Mouse (Mus musculus): ENCODE data around the gene Nln.

The Nln gene

DNA sequence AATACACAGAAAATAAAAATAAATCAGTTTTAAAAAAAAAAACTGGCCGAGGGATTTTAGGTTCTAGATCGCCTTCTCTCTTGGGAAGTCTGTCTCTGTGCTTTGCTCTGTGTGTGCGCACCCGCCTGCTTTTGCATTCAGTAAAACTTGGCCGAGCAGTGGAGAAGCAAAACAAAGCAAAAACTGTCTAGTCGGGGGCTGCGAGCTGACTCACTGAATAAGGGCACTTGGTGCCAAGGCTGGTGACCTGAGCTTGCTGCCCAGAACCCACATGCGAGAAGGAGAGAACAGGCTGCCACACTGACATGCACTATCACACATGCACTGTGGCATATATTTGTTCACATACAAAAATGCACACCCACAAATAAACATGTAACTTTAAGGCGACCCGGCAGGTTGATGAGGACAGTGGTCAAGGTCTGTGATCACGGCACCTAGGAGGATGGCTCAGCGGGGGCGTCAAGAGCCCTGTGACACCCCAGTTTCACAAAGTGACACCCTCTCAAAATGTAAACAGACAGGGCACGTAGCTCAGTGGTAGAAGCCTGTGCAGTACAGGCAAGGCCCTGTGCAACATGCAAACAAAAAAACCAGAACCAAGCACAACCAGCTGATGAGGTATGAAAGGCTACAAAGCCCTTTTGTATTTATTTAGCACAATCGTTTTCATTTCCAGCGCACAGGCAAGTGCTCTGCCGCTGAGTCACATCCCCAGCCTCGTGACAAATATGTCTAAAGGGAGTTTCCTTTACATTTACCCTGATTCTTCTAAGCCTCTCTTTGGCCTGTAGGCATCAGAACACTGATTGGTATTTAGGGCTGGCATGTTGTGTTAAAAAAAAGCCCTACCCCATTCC, 93.9 kb downstream of the Nln start:
- in situ Hi-C loops (cut with MboI, MseI) = no loop called here

DNA sequence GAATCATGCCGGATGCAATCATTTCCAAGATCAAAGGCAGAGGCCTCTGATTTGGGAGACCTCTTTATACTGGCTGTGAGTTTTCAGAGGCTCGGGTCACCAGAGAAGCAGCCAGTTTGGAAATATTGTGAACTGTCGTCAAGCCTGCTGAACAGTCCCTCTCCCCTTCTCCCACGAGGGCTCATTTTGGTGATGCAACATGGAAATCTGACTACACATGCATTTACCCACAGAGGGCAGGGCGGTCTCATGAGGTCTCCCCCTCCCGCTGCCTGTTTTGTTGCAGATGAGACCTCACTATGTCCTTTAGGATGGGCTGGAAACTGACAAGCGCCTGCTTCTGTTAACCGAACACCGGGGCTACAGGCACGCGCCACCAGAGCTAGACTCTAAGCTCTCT, 95.4 kb downstream of the Nln start:
- in situ Hi-C loops (cut with MboI, MseI) = no loop called here

DNA sequence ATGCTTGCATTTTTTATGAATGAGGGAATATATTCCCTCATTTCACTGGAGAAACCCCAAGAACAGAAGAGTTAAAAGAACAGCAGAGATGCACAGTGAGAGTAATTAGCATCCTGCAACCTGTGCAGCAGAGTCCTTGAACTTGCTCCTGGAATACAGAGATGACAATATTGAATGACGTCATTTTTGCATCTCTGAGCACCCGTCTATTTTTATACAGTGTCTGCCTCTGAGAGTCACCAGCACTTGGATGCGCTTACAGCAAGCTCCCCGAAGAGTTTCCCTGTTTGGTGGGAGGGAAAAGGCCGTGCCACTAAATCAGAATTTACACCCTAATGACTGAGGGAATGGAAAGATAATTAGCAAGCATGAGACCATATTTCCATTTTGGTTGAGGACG, 96.0 kb downstream of the Nln start:
- in situ Hi-C loops (cut with MboI, MseI) = no loop called here

DNA sequence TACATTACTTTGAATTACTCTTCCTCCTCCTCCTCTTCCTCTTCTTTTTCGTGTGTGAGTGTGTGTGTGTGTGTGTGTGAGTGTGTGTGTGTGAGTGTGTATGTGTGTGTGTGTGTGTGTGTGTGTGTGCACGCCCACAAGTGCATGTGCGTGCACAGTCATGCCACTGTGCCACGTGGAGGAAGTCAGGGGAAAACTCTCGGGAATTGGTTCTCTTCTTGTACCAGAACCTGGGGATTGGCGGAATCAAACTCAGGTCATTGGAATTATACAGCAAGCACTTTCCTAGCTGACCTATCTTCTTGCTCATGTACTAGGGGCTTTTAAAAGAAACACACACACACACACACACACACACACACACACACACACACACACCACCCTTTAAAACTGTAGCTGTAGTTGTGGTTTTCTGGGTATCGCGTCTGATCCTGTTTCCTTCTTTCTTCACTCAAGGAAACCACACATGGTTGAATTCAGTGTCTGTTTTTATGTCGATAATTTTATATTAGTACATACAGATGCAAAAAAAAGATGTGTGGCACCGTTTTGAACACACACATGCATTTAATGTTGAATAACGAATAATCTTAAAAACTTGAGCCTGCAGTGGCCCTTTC, 97.1 kb downstream of the Nln start:
- in situ Hi-C loops (cut with MboI, MseI) = no loop called here

DNA sequence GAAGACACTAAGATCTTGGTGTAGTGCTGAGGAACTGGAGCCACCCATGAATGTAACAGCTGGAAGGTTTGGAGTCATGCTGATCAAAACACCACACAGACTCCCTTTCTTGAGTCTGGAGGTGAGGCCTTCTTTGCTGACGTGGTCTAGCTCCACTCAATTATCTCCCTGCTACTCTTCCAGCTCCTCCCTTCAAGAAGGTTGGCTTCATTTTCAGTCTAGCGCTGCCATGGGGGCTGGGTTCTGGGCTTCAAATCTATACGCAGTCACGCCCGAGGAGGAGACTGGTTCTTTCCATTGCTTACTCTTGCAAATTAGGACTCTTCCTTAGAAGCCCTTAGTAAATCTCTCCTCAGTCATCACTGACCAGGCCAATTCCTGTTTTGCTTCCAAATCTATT, 98.1 kb downstream of the Nln start:
- in situ Hi-C loops (cut with MboI, MseI) = no loop called here

DNA sequence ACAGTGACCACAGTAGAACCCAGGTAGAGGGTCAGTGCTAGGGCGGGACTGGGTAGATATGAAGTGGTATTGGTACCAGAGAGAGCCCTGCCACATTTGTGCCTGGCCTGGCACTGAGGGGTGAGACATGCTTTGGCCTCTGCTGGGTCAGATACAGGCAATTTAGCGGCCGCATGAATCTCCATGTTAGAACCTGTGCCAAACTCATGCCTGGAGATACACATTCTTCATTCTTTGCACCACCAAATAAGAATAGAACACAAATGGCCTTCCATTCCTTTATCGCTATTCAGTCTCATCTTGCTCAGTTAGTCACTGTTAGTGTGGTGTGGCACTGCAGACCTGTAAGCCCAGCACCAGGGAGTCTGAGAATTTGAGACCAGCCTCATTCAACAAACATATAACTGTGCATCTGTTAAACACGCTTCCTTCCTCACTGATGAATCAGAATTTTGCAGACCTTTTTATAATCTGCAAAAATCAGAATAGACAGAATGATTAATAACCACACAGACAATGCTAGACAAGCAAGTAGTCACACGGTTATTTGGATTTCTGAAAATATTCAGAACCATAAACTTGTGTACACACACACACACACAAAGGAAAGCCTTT, 104.1 kb downstream of the Nln start:
- in situ Hi-C loops (cut with MboI, MseI) = loop anchor here (10.0 kb wide), 1 partner anchor 1891 kb away; no protein-coding TSS in a partner anchor

DNA sequence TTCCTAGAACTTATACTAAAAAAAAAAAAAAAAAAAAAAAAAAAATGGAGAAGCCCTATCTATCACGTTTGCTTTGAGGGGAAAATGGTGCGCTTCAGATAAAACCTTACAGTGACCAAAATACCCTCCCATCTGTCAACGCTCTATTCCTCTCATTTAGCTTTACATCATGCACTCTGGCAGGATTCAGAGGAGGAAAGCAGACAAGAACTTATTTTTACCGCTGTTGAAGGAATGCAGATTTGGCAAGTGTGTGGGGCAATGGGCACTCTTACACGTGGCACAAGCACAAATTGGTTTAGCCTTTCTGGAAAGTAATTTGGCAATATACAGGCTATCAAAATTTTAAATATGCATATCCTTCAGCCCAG, 115.3 kb downstream of the Nln start:
- in situ Hi-C loops (cut with MboI, MseI) = no loop called here

DNA sequence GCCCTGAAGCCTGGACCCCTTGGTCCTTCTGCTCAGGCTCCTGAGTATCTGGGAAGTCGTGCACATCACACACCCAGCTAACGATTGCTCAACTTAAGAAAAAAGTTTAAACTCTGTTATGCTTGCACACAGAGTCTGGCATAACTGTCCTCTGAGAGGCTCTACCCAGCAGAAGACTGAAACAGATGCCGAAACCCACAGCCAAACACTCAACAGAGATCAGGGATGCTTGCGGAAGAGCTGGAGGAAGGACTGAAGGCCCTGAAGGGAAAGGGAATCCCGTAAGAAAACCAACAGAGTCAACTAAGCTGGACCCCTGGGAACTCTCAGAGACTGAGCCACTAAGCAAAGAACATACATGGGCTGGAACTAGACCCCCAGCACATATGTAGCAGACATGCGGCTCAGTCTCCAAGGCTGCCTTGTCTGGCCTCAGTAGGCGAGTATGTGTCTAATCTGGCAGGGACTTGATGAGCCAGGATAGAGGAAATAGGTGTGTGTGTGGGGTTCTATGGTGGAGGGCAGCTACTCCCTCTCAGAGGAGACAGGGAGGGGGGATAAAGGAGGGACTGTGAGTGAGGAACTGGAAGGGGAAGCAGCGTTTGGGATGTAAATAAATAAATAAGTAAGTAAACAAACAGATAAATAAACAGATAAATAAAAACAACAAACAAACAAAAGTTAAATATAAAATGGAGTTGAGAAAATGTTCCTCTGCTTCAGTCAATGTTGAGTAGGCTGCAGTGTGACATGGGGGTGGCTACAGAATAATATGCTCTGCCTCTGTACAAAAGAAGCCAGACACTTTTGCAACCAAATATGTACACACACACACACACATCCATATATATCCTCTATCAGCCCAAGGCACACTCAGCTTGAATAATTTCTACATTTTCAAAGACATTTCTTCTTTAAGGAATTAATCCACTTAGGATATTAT, 116.0 kb downstream of the Nln start:
- in situ Hi-C loops (cut with MboI, MseI) = no loop called here

DNA sequence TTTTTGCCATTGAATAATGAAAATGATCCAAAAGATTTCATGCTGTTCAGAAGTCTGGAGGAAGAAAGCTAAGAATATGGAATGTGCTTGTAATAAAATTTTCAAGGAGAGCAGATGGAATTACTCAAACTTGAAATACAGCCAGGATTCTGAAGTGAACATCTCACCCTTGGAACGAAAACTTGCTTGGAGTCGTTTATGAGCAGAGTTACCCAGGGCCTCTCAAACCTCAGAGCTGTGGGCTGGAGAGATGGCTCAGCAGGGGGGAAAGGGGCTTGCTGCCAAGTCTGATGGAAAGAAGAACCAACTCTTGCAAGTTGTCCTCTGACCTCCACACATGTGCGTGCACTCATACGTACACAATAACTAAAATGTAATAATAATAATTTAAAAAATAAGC, 122.8 kb downstream of the Nln start:
- in situ Hi-C loops (cut with MboI, MseI) = no loop called here

DNA sequence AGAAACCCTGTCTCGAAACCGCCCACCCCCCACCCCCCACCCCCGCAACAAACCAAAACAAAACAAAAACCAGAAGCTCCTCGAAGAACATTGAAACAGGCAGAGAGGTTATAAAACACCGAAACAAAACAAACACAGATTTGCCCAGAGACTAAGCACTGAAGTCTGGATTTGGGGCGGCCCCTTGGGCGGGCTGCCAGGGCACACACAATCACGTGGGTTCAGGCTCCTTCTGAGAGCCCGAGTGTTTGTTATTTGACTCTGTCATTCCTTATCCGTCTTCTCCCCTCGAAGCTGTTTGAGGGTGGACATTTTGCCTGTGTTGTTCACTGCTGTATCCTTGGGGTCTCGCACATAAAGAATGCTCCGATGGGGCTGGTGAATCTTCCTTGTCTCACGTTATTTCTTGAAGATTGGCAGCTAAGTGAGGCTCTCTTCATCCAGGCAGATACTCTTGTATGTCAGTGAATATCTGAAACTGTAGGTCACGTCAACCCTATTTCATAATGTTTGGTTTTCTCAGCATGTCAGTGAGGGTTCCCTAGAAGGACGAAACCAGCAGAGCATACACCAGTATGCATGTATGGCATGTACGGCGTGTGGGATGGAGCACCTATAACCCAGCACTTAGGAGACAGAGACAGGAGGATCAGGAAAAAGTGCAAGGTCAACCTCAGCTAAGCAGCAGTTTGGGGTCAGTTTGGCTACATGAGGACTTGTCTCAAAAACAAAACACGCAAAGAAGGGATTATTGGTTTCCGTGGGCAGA, 123.7 kb downstream of the Nln start:
- in situ Hi-C loops (cut with MboI, MseI) = no loop called here

DNA sequence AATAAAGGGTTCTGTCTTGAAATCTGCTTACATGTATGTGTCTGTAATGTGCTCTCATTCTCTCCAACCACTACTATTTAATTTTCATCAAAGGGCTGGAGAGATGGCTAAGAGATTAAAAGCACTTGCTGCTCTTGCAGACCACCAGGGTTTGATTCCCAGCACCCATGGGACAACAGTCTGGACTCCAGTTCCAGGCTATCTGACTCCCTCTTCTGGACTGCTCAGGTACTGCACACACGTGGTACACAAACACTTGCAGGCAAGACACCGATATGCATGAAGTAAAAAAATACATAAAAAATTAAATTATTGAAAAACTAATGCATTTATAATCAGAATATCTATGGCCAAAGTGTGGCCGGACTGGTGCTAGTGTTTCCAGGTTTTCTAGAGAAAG, 127.0 kb downstream of the Nln start:
- in situ Hi-C loops (cut with MboI, MseI) = no loop called here

DNA sequence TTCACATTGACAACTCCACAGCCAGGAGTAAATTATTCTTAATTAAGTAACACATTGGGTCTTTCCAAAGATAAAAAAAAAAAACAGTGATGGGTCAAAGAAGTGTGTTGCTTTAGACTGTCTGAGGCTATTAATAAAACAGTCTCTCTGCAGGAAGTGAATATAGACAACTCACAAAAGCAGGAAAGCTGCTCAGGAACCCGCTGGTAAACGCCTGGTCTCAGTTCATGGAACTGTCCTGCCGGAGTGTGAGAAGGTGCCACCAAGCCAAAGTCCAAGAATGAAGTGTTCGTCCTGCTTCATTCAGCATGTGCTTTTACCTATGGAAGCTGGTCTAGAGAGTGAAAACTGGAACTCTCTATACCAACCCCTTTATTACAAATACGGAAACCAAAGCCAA, 129.0 kb downstream of the Nln start:
- in situ Hi-C loops (cut with MboI, MseI) = no loop called here

DNA sequence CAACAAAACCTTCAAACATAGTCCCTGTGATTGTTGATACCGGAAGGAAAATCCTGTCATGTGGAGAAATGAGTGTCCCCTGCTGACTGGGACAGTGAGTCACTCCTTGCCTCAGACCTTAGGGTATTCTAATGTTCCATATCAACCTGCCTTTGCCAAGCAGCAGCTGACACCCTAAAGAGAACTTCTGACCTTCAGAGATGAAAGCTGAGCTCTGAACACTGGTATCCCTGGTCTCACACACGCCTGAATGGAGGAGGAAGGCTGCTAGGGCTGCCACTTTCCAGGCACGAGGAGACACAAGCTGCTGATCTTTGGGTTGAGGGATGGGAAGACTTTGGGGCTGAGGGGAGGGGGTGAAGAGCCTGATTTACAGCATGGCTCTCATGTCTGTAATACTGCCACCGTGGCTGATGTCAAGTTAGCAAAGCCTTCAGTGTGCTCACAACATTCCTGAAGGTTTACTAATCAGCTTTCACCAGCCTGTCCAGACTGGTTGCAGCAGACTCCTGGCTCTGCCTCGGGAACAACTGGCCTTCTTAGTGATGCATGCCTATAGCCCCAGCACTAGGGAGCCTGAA, 131.0 kb downstream of the Nln start:
- in situ Hi-C loops (cut with MboI, MseI) = no loop called here

DNA sequence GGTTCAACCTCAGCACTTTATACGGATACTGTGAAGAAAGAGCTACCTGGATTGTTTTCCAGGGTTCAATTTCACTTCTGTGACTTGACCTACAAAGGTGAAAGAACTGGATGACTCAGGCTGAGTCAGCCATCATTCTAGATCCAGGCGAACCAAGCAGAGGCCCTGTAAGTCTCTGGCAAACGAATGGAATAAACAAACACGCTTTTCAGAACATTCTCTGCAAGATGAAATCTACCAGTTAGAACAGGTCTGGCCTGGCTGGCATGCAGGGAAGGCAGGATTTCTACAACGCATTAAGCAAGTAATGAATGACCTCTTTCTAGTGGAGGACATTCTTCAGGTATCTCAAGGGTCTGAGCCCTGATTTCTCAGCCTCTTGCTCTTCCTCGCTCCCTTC, 131.6 kb downstream of the Nln start:
- in situ Hi-C loops (cut with MboI, MseI) = no loop called here

DNA sequence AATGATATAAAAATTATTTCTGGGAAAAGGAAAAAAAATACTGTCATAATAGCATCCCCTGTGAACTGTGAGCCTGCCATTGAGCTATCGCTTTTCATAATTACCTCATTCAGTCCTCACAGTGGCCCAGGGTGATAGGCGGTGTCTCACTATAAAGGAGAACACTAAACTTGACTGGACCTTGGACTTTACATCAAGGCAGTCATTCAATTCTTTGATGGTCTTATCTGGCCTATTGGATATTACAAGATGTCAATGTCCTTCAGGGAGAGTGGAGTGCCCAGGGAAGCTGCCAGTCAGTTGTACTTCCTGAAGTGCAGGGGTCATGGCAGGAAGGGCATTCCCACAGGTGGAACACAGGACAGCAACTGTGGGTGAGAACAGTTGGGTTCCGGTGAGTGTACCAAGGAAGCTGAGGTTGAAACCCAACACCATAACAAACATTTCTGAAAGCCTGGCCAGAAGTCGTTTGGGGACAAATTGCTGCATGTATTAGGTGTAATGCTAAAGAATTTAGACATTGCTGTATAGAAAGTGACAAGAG, 133.2 kb downstream of the Nln start:
- in situ Hi-C loops (cut with MboI, MseI) = no loop called here

DNA sequence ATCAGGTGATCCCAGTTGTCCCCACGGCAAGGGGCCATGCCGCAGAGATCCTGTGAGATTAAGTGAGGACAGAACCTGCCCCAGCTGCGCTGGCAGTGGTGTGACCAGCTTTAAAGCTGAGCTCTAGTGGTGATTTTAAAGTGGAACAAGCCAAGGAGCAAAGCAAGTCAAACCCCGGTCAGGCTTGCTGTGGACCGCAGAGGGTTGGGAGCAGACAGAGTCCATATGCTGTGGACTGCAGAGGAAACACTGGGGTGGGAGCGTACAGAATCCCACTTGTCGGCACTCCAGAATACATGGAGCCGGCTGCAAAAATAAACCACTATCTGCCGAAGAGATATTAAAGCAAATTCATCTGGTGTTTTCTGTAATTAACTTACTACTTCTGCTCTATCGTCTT, 134.3 kb downstream of the Nln start:
- in situ Hi-C loops (cut with MboI, MseI) = no loop called here

DNA sequence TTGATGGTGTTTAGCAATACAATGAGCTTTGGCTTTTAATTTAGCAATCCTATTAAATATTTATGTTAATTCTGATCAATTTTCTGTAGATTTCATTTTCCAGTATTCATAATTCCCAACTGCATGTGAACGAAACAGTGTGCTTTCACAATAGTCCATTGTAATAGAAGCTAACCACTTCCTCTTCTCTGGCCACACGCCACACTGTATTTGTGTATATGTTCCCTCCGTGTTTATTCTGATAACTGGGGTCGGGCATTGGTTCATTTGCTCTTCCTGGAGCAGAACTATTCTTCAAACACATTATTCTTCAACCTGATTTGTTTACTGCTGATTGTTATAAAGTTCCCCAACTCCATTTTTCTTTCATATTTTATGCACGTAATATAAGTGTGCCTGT, 135.4 kb downstream of the Nln start:
- in situ Hi-C loops (cut with MboI, MseI) = no loop called here

All from regulatory T cell (primary cell).